23 mouse cellular contexts compared by ENCODE assay signal in genomic region chr6:127131946-127132345, GRCm38 (mm10). TPM values are rescaled to one million over a fixed set of nuclear protein-coding genes. Genes with fewer than 3 reads are reported as not detected.
"Had no signal": no experiment of that assay in that cellular context is flagged by ENCODE, and none has a peak within 500 bp of the region (broad histone marks: within the 10 kb centered on the region; RNA-seq: fewer than 3 reads in every experiment).

No protein-coding gene starts in this region.

- H3K9ac ChIP-seq: limb, embryonic 13.5 days; liver, embryonic 12.5 days; liver, embryonic 15.5 days; lung, embryonic 15.5 days; midbrain, embryonic 12.5 days; midbrain, embryonic 15.5 days; stomach, embryonic 15.5 days had no signal

- H3K4me3 ChIP-seq: limb, embryonic 10.5 days; limb, embryonic 13.5 days; liver, embryonic 12.5 days; liver, embryonic 15.5 days; lung, embryonic 15.5 days; megakaryocyte, embryonic 14.5 days; midbrain, embryonic 12.5 days; midbrain, embryonic 15.5 days; stomach, embryonic 15.5 days had no signal

- H3K4me2 ChIP-seq: limb, embryonic 13.5 days; liver, embryonic 12.5 days; liver, embryonic 15.5 days; lung, embryonic 15.5 days; midbrain, embryonic 12.5 days; midbrain, embryonic 15.5 days; stomach, embryonic 15.5 days had no signal

- H3K27ac ChIP-seq: limb, embryonic 10.5 days; limb, embryonic 13.5 days; liver, embryonic 12.5 days; liver, embryonic 15.5 days; lung, embryonic 15.5 days; midbrain, embryonic 12.5 days; midbrain, embryonic 15.5 days; stomach, embryonic 15.5 days had no signal

- H3K36me3 ChIP-seq: midbrain, embryonic 15.5 days had no signal

- ATAC-seq: liver, embryonic 12.5 days; midbrain, embryonic 15.5 days had no signal

- DNase-seq: kidney, adult 9 months; kidney, postnatal 14 days; kidney, postnatal 4 days; liver; lung, adult 18-20 months; lung, postnatal 10 days; lung, postnatal 36 days; thymus, adult 18-20 months; thymus, postnatal 36 days had no signal

- H3K27me3 ChIP-seq: limb, embryonic 13.5 days; liver, embryonic 12.5 days; liver, embryonic 15.5 days; lung, embryonic 15.5 days; megakaryocyte, embryonic 14.5 days; midbrain, embryonic 12.5 days; midbrain, embryonic 15.5 days; stomach, embryonic 15.5 days had no signal

- H3K4me1 ChIP-seq: limb, embryonic 10.5 days; limb, embryonic 13.5 days; liver, embryonic 12.5 days; liver, embryonic 15.5 days; lung, embryonic 15.5 days had no signal

- H3K9me3 ChIP-seq: limb, embryonic 10.5 days; limb, embryonic 13.5 days; liver, embryonic 12.5 days; liver, embryonic 15.5 days; lung, embryonic 15.5 days; megakaryocyte, embryonic 14.5 days; midbrain, embryonic 12.5 days; midbrain, embryonic 15.5 days; stomach, embryonic 15.5 days had no signal

RNA-seq across cellular contexts. Expression of gene Fgf23, which starts 59.2 kb away (rescaled TPM):
- polyA plus RNA-seq: kidney, embryonic 16.5 days; limb, embryonic 10.5 days; limb, embryonic 13.5 days; liver, embryonic 12.5 days; liver, embryonic 15.5 days; lung, embryonic 15.5 days; midbrain, embryonic 12.5 days; neural tube, embryonic 11.5 days; small intestine, adult 2 months; stomach, embryonic 15.5 days; testis, adult 2 months; urinary bladder, adult 2 months had no signal
